Mouse (Mus musculus) liver, embryonic 14.5 days (tissue): ENCODE data around the gene Avp.

Experiments
- CTCF ChIP-seq: IDR thresholded peaks from 2 replicates; pipeline ENCODE4 v1.5.1; 2016; ENCODE audit warnings: antibody characterized with exemption, low read depth, control low read depth
- EP300 ChIP-seq: IDR thresholded peaks from 2 replicates; pipeline ENCODE4 v1.6.1; 2016; ENCODE audit warnings: antibody characterized with exemption, low read depth

DNA sequence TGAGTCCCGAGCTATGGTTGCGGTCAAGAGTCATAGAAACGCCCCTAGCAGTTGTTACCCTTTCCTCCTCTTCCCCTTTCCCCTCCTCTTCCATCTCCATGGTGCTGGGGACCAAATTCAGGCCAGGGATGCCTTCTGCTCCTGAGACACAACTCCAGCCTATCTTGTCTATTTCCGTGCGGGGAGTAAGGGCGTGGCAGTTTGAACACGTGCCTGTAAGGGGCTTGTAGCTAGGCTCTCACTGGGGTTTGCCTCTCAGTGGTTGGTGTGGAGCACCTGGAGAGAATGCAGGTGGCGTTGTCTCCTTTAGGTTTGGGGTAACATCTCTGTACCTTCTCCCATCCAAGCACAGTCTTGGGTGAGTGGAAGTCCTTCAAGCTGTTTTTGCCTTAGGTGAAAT, 2.6 kb downstream of the Avp start:
- TF ChIP-seq EP300 (no peak), CTCF (no peak)
